ENCODE assay signal across 8 mouse cellular contexts in the genomic region with DNA sequence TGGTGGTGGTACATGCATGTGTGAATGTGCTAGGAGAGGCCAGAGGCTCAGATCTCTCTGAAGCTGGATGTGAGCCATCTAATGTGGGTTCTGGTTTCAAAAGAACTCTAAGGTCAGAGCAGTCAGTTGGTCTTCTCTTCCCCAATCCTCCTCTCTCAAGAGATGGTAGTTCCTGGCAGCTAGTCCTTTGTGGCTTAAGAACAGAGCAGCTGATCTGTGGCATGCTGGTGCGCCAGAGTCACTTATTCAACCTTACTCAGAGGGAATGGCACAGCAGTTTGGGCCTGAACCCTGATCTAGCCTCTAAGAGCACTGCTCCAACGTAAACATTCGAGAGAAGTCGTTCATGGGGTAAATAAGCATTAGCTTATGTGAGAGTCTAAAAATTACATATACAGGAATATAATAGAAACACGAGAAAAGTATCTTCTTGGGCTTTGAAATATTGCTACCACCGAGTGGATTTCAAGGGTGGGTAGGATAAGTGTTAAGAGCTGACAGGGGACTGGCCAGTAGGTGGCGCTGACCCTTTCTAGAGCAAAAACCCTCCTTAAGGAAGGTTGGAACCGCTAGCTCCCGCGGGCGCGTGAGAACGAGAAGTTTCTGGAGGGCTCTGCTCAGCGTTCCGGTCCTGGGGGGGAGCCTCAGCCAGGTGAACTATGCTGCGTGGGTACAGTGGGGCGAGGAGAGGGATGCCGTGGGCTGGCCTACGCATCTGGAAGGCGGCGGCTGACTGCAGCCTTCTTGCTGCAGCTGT. TPM values are rescaled to one million over a fixed set of nuclear protein-coding genes. Genes with fewer than 3 reads are reported as not detected.
DNase-seq lines count a peak whose midpoint lies in the region; ATAC-seq and TF ChIP-seq lines count a peak whose summit lies in the region.

A gene (plus strand): TSS at position 553 of the 757 bp plus-strand sequence.

- H3K79me2 ChIP-seq in CH12.LX (replicated peaks; ENCODE audit: control insufficient read depth, extremely low read depth, insufficient read depth, poor library complexity, severe bottlenecking) = peaks cover 21% of the 10 kb centered on the region

- peaks cover 54 to 66% of the 10 kb centered on the region in 2 experiments for H3K36me3 ChIP-seq in CH12.LX (replicated peaks in 1 of 2; ENCODE audit: control insufficient read depth in 1 of 2, insufficient read depth in 1 of 2, low read length in 1 of 2)
- H3K36me3 ChIP-seq in forebrain, embryonic 10.5 days (replicated peaks) = peaks cover 57% of the 10 kb centered on the region
- H3K36me3 ChIP-seq in heart, embryonic 15.5 days = peaks cover 33% of the 10 kb centered on the region
- peaks cover 73% of the 10 kb centered on the region for H3K36me3 ChIP-seq in liver, embryonic 12.5 days
- no peaks in the 10 kb centered on the region; the same call in none of the 2 replicates for H3K36me3 ChIP-seq in splenic B cell, adult 2 months (ENCODE audit: control insufficient read depth, insufficient read depth, low read length, poor library complexity, severe bottlenecking)

- TF ChIP-seq POLR2A in CH12.LX (IDR thresholded peaks at IDR 0.05; ENCODE audit: low read depth, low read length) = no peak

- WGBS in forebrain, embryonic 10.5 days = 3% methylated on average over 21 of the region's 21 CpGs
- WGBS in heart, embryonic 15.5 days = 4% methylated on average over 21 of the region's 21 CpGs
- 3% methylated on average over 19 of the region's 21 CpGs for WGBS in liver, embryonic 12.5 days (ENCODE audit: insufficient replicate concordance)

- H3K4me2 ChIP-seq in CH12.LX (ENCODE audit: insufficient read depth, low read depth, poor library complexity, severe bottlenecking) = peak within 1 kb of the TSS; percentile 96
- H3K4me2 ChIP-seq in heart, embryonic 15.5 days = peak within 1 kb of the TSS; percentile 92
- peak within 1 kb of the TSS; percentile 95 for H3K4me2 ChIP-seq in liver, embryonic 12.5 days

- peak within 1 kb of the TSS; percentile 96 to 99 (median 97) for H3K4me3 ChIP-seq in CH12.LX (replicated peaks in 1 of 3; ENCODE audit: low read depth in 2 of 3, low read length in 2 of 3, poor library complexity in 1 of 3)
- peak within 1 kb of the TSS; percentile 91 for H3K4me3 ChIP-seq in forebrain, embryonic 10.5 days
- H3K4me3 ChIP-seq in heart, embryonic 15.5 days = peak within 1 kb of the TSS; percentile 98
- peak within 1 kb of the TSS; percentile 93 for H3K4me3 ChIP-seq in liver, embryonic 12.5 days

- H3K9ac ChIP-seq in CH12.LX (ENCODE audit: insufficient read depth, low read depth) = peak within 1 kb of the TSS; percentile 100
- H3K9ac ChIP-seq in heart, embryonic 15.5 days = peak within 1 kb of the TSS; percentile 99
- peak within 1 kb of the TSS; percentile 96 for H3K9ac ChIP-seq in liver, embryonic 12.5 days

- peak; percentile 77 to 78 for TF ChIP-seq CTCF in CH12.LX (conservative IDR thresholded peaks at IDR 0.05 in 1 of 2, IDR thresholded peaks at IDR 0.05 in 1 of 2; ENCODE audit: low read depth in 2 of 2, low read length in 2 of 2)

- H3K9me3 ChIP-seq in CH12.LX (replicated peaks; ENCODE audit: low read length) = no peaks in the 10 kb centered on the region
- no peaks in the 10 kb centered on the region for H3K9me3 ChIP-seq in forebrain, embryonic 10.5 days
- no peaks in the 10 kb centered on the region for H3K9me3 ChIP-seq in heart, embryonic 15.5 days (replicated peaks)
- H3K9me3 ChIP-seq in liver, embryonic 12.5 days (replicated peaks) = no peaks in the 10 kb centered on the region

- in situ Hi-C loops in CH12.LX (cut with MboI; ENCODE audit: low pct_ligation_motif_present, low pct_unique_long_range_greater_than_20kb, low sequenced_read_pairs) = no loop called here

- peak; percentile 91 for DNase-seq in CH12.LX (ENCODE audit: extremely low read depth)
- peak; percentile 92 for DNase-seq in c-Kit-positive CD71-negative TER-119-negative erythroid progenitor cells, embryonic 14.5 days (ENCODE audit: low read depth)
- DNase-seq in forebrain, embryonic 10.5 days (ENCODE audit: extremely low spot score, low spot score) = peak; percentile 88
- DNase-seq in kidney, postnatal 14 days = peak; percentile 89
- peak; percentile 92 for DNase-seq in naive thymus-derived CD4-positive, alpha-beta T cell, adult 2 months (ENCODE audit: low read depth)
- peak; percentile 91 for DNase-seq in splenic B cell, adult 2 months (ENCODE audit: low read depth, low spot score)

- dilution Hi-C loops in CH12.LX (cut with MboI; ENCODE audit: extremely low pct_ligation_motif_present, extremely low pct_unique_long_range_greater_than_20kb, low sequenced_read_pairs) = no loop called here

- peaks cover 4 to 45% of the 10 kb centered on the region in 2 experiments for H3K4me1 ChIP-seq in CH12.LX (ENCODE audit: control insufficient read depth in 1 of 2, insufficient read depth in 2 of 2)
- peaks cover 16% of the 10 kb centered on the region for H3K4me1 ChIP-seq in forebrain, embryonic 10.5 days
- peaks cover 13% of the 10 kb centered on the region for H3K4me1 ChIP-seq in heart, embryonic 15.5 days (replicated peaks)
- peaks cover 49% of the 10 kb centered on the region for H3K4me1 ChIP-seq in liver, embryonic 12.5 days

- peak; percentile 78 for ATAC-seq in heart, embryonic 15.5 days (replicated peaks; ENCODE audit: insufficient number of reproducible peaks, insufficient read depth, low FRiP score, low read depth)
- ATAC-seq in liver, embryonic 12.5 days = peak; percentile 75

- H3K27ac ChIP-seq in CH12.LX (ENCODE audit: insufficient read depth, low read depth) = peak within 1 kb of the TSS; percentile 99
- peak within 1 kb of the TSS; percentile 98 for H3K27ac ChIP-seq in forebrain, embryonic 10.5 days
- peak within 1 kb of the TSS; percentile 99 for H3K27ac ChIP-seq in heart, embryonic 15.5 days
- peak within 1 kb of the TSS; percentile 99 for H3K27ac ChIP-seq in liver, embryonic 12.5 days

- TF ChIP-seq RAD21 in CH12.LX (IDR thresholded peaks at IDR 0.05; ENCODE audit: low read depth, low read length) = peak; percentile 18

- H3K27me3 ChIP-seq in CH12.LX (replicated peaks) = no peaks in the 10 kb centered on the region
- no peaks in the 10 kb centered on the region for H3K27me3 ChIP-seq in forebrain, embryonic 10.5 days (ENCODE audit: poor library complexity, severe bottlenecking)
- no peaks in the 10 kb centered on the region for H3K27me3 ChIP-seq in heart, embryonic 15.5 days
- no peaks in the 10 kb centered on the region for H3K27me3 ChIP-seq in liver, embryonic 12.5 days (replicated peaks)
- no peaks in the 10 kb centered on the region for H3K27me3 ChIP-seq in splenic B cell, adult 2 months (ENCODE audit: control insufficient read depth, insufficient read depth, low read length, poor library complexity, severe bottlenecking)

- no peak for TF ChIP-seq EP300 in CH12.LX (IDR thresholded peaks at IDR 0.05; ENCODE audit: low read length)

TF ChIP-seq in CH12.LX, 34 proteins besides CTCF, POLR2A, EP300 and RAD21:
- peak; percentile 48 for TF ChIP-seq SMC3 (IDR thresholded peaks at IDR 0.05; ENCODE audit: low read depth, low read length)
- no peak for TF ChIP-seq JUND (conservative IDR thresholded peaks at IDR 0.05; ENCODE audit: low read depth, low read length)
- TF ChIP-seq USF2 (conservative IDR thresholded peaks at IDR 0.05; ENCODE audit: low read depth, low read length) = no peak
- no peak for TF ChIP-seq ETS1 (conservative IDR thresholded peaks at IDR 0.05; ENCODE audit: low read depth, low read length)
- TF ChIP-seq RCOR1 (conservative IDR thresholded peaks at IDR 0.05; ENCODE audit: low read depth, low read length) = no peak
- TF ChIP-seq TBP (conservative IDR thresholded peaks at IDR 0.05; ENCODE audit: low read depth, low read length) = 0 out of 2 replicates have a peak, but pooled peaks have one; percentile 7
- TF ChIP-seq KAT2A (IDR thresholded peaks at IDR 0.05; ENCODE audit: insufficient replicate concordance, low read length) = no peak
- peak; percentile 12; the same call in 1 of the 2 replicates for TF ChIP-seq MYC (IDR thresholded peaks at IDR 0.05; ENCODE audit: low read depth, low read length)
- TF ChIP-seq ZKSCAN1 (IDR thresholded peaks at IDR 0.05; ENCODE audit: borderline replicate concordance, low read depth, low read length) = no peak

RNA-seq across cellular contexts. Expression of the gene that starts here (rescaled TPM):
- total RNA-seq in CH12.LX (2012; rRNA removed) = 9.8 and 12.6 TPM in 2 replicates
- 6.8 and 9.5 TPM in 2 replicates for total RNA-seq in CH12.LX (2014; rRNA removed)
- polyA plus RNA-seq in CH12.LX (2012; ENCODE audit: insufficient read length, low read depth) = 17.7 and 19.8 TPM in 2 replicates
- polyA plus RNA-seq in forebrain, embryonic 10.5 days (2016; fragmentation: Nextera tagmentation; extraction: Ambion mirVana) = 20.4 and 22.3 TPM in 2 replicates
- 10.1 and 10.6 TPM in 2 replicates for polyA plus RNA-seq in heart, embryonic 15.5 days (2015; fragmentation: Nextera tagmentation; extraction: Ambion mirVana)
- 16.3 and 16.6 TPM in 2 replicates for polyA plus RNA-seq in liver, embryonic 12.5 days (2016; fragmentation: Nextera tagmentation; extraction: Ambion mirVana)

Comparison
In these comparisons a context has a peak if more than half of its experiments do, and no peak if none do; other contexts are left out.
1. Peak in every context shown above with its lines: DNase-seq, ATAC-seq, H3K4me3 ChIP-seq and H3K27ac ChIP-seq.